Mouse (Mus musculus): ENCODE data around the gene Olfr74.

DNA sequence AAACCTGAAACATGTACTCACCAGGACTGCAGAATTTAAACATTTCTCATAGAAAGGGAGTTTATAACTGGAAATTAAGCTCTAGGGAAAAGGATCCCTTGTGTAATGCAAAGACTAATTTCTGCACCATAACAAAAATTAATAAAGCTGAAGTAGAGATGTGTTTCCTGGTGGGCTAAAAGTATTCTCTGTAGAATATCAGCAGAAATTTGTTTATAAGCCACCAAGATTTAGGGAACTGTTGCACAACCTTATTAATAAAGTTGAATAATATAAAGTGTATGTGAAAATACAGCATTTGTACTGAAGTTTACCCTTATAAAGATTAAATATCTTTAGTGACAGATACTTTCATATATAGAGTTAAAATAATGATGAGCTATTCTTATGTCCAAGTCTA, 21.5 kb downstream of the Olfr74 start, which contains the start of gene Olfr1156:
- no peak for TF ChIP-seq CTCF (IDR thresholded peaks at IDR 0.05; ENCODE audit: low read depth)
- TF ChIP-seq EP300 (IDR thresholded peaks at IDR 0.05; ENCODE audit: low read depth), result no peak
